Mouse (Mus musculus) lung, embryonic 15.5 days (tissue): ENCODE data around the gene Agxt2. TPM values are rescaled to one million over a fixed set of nuclear protein-coding genes. Genes with fewer than 3 reads are reported as not detected.

Experiments used
- ATAC-seq: fragments of 200-750 bp; cut with Nextera tagmentation; 2 replicates; pipeline ENCODE4 v1.8.0; 2017; ENCODE audit warnings: moderate number of reproducible peaks, borderline replicate concordance; ENCODE audit not compliant: low FRiP score, low TSS enrichment; ENCODE audit errors: extremely low read depth
- H3K27ac ChIP-seq: fragments of 300-500 bp; sonication (generic); 2 replicates; pipeline ENCODE4 v1.5.1; 2015; ENCODE audit warnings: moderate library complexity, mild to moderate bottlenecking, inconsistent platforms
- H3K27me3 ChIP-seq: fragments of 300-500 bp; sonication (generic); 2 replicates; pipeline ENCODE4 v1.6.1; 2015; ENCODE audit warnings: inconsistent platforms
- H3K36me3 ChIP-seq: fragments of 300-500 bp; sonication (generic); 2 replicates; pipeline ENCODE4 v1.6.1; 2015; ENCODE audit warnings: inconsistent platforms
- H3K4me1 ChIP-seq: fragments of 300-500 bp; sonication (generic); 2 replicates; pipeline ENCODE4 v1.6.1; 2015; ENCODE audit warnings: inconsistent platforms
- H3K4me2 ChIP-seq: fragments of 300-500 bp; sonication (generic); 2 replicates; pipeline ENCODE4 v1.6.1; 2015; ENCODE audit warnings: inconsistent platforms, mild to moderate bottlenecking, moderate library complexity
- H3K4me3 ChIP-seq: fragments of 300-500 bp; sonication (generic); 2 replicates; pipeline ENCODE4 v1.5.1; 2015; ENCODE audit warnings: mild to moderate bottlenecking, inconsistent platforms
- H3K9ac ChIP-seq: fragments of 300-500 bp; sonication (generic); 2 replicates; pipeline ENCODE4 v1.6.1; 2015; ENCODE audit warnings: inconsistent platforms
- H3K9me3 ChIP-seq: fragments of 300-500 bp; sonication (generic); 2 replicates; pipeline ENCODE4 v1.6.1; 2016; ENCODE audit warnings: inconsistent platforms
- WGBS: fragments of 180-500 bp; shearing (Covaris S2); methylation state at CpG from one replicate; pipeline ENCODE4 v1.1.7; 2015; 5-methylcytosine and 5-hydroxymethylcytosine counted together
- polyA plus RNA-seq: library from polyadenylated mRNA; unstranded; fragments of >200 nt; fragmentation: Nextera tagmentation; extraction: Ambion mirVana; gene quantifications from 2 replicates; pipeline ENCODE4 v1.2.1, GENCODE M21; 2015

Gene Agxt2
- polyA plus RNA-seq, 1 experiment from 2014 or later = not detected

DNA sequence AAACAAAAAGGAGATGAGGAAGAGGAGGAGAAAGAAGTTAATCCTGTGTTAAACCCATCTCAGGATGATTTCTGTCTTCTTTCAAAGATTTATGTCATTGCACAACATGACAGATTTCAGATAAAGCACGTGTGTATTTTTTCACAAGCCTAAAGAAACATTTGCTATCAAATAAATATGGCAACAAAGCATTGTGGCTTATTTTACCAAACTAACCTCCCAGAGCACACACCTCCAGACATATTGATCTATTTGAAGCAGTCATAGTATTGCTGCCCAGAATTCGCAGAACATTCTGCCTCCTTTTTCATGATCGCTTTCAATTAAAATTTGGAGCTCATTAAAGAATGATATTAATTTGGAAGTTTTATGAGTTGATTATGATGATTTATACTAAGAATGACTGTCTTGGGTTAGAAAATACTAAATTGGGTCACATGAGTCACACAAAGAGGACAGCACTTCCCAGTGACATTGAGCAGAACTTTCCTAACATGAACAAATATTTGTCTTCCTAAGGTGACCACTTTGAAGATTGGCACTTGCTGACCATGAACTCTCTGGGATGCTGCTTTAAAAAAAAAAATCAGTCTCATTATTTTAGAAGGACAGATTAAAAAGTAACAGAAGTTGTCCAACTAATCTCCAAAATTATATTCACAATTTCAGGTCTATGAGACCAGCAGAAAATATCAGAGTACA is 21.6 kb downstream of the Agxt2 start:
- no peak for ATAC-seq

DNA sequence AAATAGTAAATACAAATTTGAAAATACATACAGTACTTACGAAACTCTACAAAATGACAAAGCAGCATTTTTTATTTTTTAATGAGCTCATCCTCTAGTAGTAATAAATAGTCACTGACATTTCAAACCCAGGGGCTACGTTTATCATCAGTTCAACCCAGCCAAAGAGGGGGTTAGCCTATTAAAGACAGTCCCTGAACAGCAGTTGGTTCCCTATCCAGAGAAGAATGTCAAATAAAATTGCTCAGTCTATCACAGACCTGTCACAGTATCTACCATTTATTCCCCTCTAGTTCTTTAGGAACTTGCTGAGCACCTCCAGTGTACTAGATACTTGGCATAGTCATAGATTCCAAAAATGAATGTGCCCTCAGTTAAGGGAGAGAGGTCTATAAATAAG is 28.9 kb downstream of the Agxt2 start:
- no peak overlapping the region for H3K9ac ChIP-seq
- H3K9me3 ChIP-seq = no peaks in the 10 kb centered on the region
- H3K36me3 ChIP-seq = no peaks in the 10 kb centered on the region
- H3K27ac ChIP-seq = no peak overlapping the region
- 74% methylated on average over 2 of the region's 2 CpGs for whole genome bisulfite sequencing
- H3K4me3 ChIP-seq = no peak overlapping the region
- H3K4me1 ChIP-seq = no peaks in the 10 kb centered on the region
- ATAC-seq = no peak
- H3K27me3 ChIP-seq = no peaks in the 10 kb centered on the region
- no peak overlapping the region for H3K4me2 ChIP-seq

More for the DNA sequence above, 21.6 kb downstream of the Agxt2 start:
- no peak overlapping the region for H3K4me2 ChIP-seq
- H3K4me3 ChIP-seq = no peak overlapping the region
- H3K27ac ChIP-seq = no peak overlapping the region
- H3K9ac ChIP-seq = no peak overlapping the region
- no peaks in the 10 kb centered on the region for H3K9me3 ChIP-seq
- H3K4me1 ChIP-seq = no peaks in the 10 kb centered on the region
- H3K36me3 ChIP-seq = no peaks in the 10 kb centered on the region
- WGBS = 87% methylated on average over 3 of the region's 3 CpGs
- H3K27me3 ChIP-seq = no peaks in the 10 kb centered on the region

DNA sequence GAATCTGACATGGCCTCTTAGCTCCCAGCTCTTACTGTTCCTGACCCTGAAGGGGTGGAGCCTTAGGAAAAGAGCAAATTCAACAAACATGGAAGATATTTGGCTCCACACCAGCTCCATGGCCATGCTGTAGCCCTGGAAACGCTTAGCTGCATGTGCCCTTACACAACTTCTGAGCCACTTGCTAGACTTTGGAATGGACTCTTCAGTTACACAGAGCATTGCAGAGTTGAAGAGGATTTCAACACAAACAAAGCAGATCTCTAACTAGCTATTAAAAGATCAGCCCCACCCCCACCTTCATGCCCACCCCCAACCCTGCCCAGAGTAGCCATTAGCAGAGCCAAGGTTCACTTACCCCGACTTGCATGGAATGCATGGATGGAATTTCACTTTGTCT is 41.5 kb downstream of the Agxt2 start:
- Histone ChIP-seq H3K4me3 (no peak overlapping the region), H3K36me3 (no peaks in the 10 kb centered on the region), H3K9me3 (no peaks in the 10 kb centered on the region), H3K4me1 (no peaks in the 10 kb centered on the region; the same call in 1 of the 2 replicates), H3K27me3 (no peaks in the 10 kb centered on the region), H3K4me2 (no peak overlapping the region), H3K27ac (no peak overlapping the region; the same call in 1 of the 2 replicates), H3K9ac (no peak overlapping the region)
- 37% methylated on average over 2 of the region's 2 CpGs for WGBS
- peak; percentile 64; the same call in 1 of the 2 replicates for ATAC-seq

DNA sequence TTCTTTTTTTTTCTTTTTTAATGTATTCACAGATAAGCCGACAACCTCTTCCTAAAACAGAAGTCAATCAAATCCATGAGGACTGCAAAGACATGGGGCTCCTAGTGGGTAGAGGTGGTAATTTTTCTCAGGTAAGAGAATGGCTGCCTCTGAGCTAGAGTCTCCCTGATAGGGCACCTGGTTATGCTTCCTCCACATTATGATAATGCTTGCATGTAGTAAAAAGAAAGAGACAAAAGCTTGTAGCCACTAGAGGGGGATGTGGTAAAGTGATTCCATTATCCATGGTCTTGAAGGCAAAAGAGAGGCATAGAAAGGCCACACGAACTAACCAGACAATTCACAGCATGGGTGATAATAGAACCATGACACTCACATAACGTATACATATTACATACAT is 42.1 kb downstream of the Agxt2 start:
- no peak for ATAC-seq
- H3K27me3 ChIP-seq = no peaks in the 10 kb centered on the region
- no peaks in the 10 kb centered on the region for H3K36me3 ChIP-seq
- H3K27ac ChIP-seq = no peak overlapping the region; the same call in 1 of the 2 replicates
- H3K9me3 ChIP-seq = no peaks in the 10 kb centered on the region
- H3K9ac ChIP-seq = no peak overlapping the region
- H3K4me1 ChIP-seq = no peaks in the 10 kb centered on the region; the same call in 1 of the 2 replicates
- no peak overlapping the region for H3K4me3 ChIP-seq
- WGBS = 65% methylated on average over 3 of the region's 3 CpGs
- no peak overlapping the region for H3K4me2 ChIP-seq

DNA sequence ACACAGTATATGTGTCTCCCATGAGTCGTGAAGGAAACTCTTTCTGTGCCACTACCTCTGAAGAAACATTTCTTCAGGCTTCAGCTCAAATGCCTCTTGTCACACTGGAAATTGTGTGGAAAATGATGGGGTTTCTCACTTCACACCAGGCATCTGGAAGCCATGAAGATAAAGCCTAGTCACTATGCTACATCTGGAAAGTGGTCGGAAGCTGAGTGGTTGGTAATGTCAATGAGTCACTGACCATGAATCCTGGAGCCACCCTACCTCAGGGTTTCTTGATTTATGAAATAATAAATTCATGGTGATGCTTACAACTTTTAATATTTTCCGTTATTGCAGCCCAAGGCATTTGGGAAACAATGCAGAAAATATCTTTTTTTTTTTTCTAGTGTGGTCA is 51.5 kb downstream of the Agxt2 start:
- whole genome bisulfite sequencing = 84% methylated on average over 3 of the region's 3 CpGs
- no peaks in the 10 kb centered on the region for H3K36me3 ChIP-seq
- H3K4me1 ChIP-seq = no peaks in the 10 kb centered on the region
- H3K9ac ChIP-seq = no peak overlapping the region
- H3K27ac ChIP-seq = no peak overlapping the region
- no peak overlapping the region for H3K4me3 ChIP-seq
- H3K9me3 ChIP-seq = no peaks in the 10 kb centered on the region
- no peak overlapping the region for H3K4me2 ChIP-seq
- no peaks in the 10 kb centered on the region for H3K27me3 ChIP-seq
- ATAC-seq = no peak

DNA sequence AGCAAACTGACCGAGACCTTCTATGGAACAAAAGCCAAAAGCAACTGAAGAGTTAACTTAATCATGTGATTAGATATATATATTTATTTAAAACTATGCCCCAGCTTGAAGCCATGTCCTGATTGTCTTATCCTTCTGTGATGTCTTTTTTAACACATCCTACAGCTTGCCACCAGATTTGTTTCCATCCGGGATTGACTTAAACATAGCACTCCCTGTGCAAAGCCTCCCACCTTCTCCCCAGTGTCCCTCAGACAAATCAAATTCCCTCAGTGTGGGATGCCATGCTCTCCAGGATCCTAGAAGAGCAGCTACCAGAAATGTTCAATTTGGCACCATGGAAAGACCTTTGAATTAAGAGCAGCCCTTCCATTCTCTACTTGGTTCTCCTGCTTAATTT is 52.5 kb downstream of the Agxt2 start:
- H3K4me1 ChIP-seq = no peaks in the 10 kb centered on the region
- no peak overlapping the region for H3K9ac ChIP-seq
- no peak overlapping the region for H3K27ac ChIP-seq
- no peak overlapping the region for H3K4me3 ChIP-seq
- H3K27me3 ChIP-seq = no peaks in the 10 kb centered on the region
- no peaks in the 10 kb centered on the region for H3K9me3 ChIP-seq
- WGBS = 79% methylated on average over 2 of the region's 2 CpGs
- no peak overlapping the region for H3K4me2 ChIP-seq
- no peaks in the 10 kb centered on the region for H3K36me3 ChIP-seq
- no peak for ATAC-seq

DNA sequence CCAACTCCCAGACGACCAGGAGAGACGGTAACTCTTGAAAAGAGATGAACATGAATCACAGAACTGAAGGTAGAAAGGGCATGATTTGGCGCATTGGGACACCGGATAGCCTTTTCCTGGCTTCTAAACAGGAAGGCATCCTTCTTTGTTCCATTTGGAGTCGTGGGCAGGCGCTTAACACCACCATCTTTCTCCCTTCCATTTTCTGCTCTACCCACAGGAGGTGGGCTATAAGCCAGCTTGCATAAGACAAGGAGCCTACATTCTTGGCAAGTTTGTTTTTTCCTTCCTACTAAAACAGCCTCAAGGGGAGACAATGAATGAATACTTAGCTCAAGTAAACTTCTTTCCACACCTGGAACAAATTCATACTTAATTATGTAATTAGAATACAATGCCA is 55.3 kb downstream of the Agxt2 start:
- no peaks in the 10 kb centered on the region for H3K36me3 ChIP-seq
- H3K27me3 ChIP-seq = no peaks in the 10 kb centered on the region
- no peak overlapping the region for H3K9ac ChIP-seq
- no peak overlapping the region for H3K27ac ChIP-seq
- 80% methylated on average over 6 of the region's 6 CpGs for WGBS
- no peaks in the 10 kb centered on the region for H3K9me3 ChIP-seq
- H3K4me3 ChIP-seq = no peak overlapping the region
- H3K4me1 ChIP-seq = no peaks in the 10 kb centered on the region
- no peak for ATAC-seq
- H3K4me2 ChIP-seq = no peak overlapping the region

DNA sequence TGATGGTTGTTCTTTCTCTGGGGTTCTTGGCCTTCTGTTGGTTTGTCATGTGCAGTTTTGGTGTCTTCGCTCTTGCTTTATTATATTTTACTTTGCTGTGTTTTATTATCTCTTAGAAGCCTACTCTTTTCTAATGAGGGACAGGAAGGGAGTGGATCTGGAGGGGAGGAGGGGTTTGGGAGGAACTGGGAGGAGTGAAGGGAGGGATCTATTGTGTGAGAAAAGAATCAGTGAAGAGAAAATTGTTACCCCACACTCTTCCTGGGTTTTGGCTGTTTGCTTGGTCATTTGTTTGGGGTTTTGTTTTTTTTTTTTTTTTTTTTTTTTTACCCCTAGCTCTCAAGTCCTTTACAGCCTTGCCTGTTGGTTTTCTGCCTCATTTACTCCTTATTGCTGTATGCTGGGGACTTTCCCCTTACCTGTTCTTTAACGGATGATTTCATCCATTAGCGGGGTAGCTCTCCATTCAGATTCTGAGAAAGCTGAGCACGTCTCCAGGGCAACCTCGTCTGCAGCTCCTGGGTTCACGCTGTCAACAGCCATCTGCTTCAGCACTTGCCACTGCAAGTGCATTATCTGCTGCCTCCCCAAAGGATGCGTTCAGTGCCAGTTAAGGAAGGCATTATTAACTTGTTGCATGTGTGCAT is 62.9 kb downstream of the Agxt2 start:
- no peak for ATAC-seq
- H3K9me3 ChIP-seq = no peaks in the 10 kb centered on the region

DNA sequence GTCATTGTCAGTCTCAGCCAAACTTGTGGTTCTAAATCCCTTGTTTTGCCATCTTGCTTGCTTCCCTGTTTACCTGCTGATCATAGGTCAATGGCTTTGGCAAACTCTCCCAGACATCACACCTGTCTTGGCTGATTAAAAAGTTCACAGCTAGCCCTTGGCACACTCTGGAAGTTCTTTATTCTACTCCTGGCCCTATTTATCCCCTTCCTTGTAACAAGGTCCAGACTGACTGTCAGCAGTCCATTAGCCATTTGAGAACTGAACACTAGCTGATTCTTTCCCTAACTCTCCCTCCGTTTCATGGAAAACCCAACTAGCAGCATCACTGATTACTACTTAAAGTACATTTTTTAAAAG is 63.4 kb downstream of the Agxt2 start:
- Histone ChIP-seq H3K9me3 (no peaks in the 10 kb centered on the region), H3K9ac (no peak overlapping the region), H3K27me3 (no peaks in the 10 kb centered on the region), H3K4me1 (no peaks in the 10 kb centered on the region), H3K4me2 (no peak overlapping the region), H3K36me3 (no peaks in the 10 kb centered on the region), H3K4me3 (no peak overlapping the region), H3K27ac (no peak overlapping the region)
- no peak for ATAC-seq
- 79% methylated on average over 1 of the region's 1 CpGs for WGBS

More for the DNA sequence above, 62.9 kb downstream of the Agxt2 start:
- Histone ChIP-seq H3K9ac (no peak overlapping the region), H3K4me2 (no peak overlapping the region), H3K27me3 (no peaks in the 10 kb centered on the region), H3K36me3 (no peaks in the 10 kb centered on the region), H3K4me3 (no peak overlapping the region), H3K27ac (no peak overlapping the region), H3K4me1 (no peaks in the 10 kb centered on the region)
- WGBS = 43% methylated on average over 7 of the region's 7 CpGs

DNA sequence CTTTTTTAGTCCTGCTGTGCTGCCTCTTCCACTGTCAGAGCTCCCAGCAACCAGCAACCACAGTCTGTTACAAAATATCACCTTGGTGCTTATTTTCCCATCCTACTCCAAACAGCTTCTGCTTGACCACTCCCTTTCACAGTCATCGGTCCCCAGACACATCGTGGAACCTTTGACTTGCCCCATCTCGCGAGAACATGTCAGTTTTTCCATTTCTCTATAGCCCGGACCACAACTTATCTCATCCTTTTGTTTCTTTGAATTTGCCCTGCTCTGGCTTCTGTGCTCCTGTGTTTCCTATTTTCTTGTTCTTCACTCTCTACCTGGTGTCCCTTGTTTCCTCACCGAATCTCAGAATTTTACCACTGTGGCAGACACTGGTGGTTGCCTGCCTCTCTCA is 67.8 kb downstream of the Agxt2 start:
- Histone ChIP-seq H3K4me2 (no peak overlapping the region), H3K9me3 (no peaks in the 10 kb centered on the region), H3K4me3 (no peak overlapping the region), H3K27me3 (no peaks in the 10 kb centered on the region), H3K4me1 (no peaks in the 10 kb centered on the region), H3K27ac (no peak overlapping the region), H3K36me3 (no peaks in the 10 kb centered on the region), H3K9ac (no peak overlapping the region)
- WGBS = 86% methylated on average over 6 of the region's 6 CpGs
- no peak for ATAC-seq

DNA sequence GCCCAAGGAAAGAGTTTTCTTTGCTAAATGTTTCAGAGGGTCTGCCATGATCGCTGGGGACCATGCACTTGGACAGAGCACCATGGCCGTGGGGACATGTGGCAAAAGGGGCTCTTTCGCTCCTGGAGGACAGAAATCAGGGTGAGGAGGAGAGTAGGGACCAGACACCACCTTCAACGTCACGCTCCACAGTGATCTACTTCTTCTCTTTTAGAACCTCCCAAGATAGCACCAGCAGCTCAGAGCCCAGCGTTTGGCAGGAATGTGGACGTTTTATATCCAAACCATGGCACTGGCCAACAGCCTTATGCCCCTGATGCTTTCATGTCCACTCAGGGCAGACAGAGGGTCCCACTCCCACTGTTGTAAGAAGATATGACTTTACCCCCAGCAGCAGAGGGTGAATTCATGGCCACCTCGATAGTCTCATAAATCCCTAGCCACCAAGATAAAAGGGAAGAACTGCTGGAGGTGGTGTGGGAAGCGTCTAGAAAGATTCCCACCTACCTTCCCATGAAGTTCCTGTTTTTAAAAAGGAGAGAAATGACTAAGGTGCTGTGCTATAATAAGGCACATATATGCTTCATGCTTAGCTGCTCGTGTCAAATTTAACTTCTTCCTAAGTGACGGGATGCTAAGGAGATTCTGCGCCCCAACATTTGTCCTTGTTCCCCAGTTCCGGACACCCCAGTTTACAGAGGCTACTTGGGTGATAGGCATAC is 68.4 kb downstream of the Agxt2 start:
- H3K27me3 ChIP-seq = no peaks in the 10 kb centered on the region
- no peak overlapping the region for H3K27ac ChIP-seq
- WGBS = 87% methylated on average over 13 of the region's 13 CpGs
- H3K4me1 ChIP-seq = no peaks in the 10 kb centered on the region
- H3K9ac ChIP-seq = no peak overlapping the region
- ATAC-seq = no peak
- no peaks in the 10 kb centered on the region for H3K36me3 ChIP-seq
- H3K4me2 ChIP-seq = no peak overlapping the region
- no peak overlapping the region for H3K4me3 ChIP-seq
- no peaks in the 10 kb centered on the region for H3K9me3 ChIP-seq

DNA sequence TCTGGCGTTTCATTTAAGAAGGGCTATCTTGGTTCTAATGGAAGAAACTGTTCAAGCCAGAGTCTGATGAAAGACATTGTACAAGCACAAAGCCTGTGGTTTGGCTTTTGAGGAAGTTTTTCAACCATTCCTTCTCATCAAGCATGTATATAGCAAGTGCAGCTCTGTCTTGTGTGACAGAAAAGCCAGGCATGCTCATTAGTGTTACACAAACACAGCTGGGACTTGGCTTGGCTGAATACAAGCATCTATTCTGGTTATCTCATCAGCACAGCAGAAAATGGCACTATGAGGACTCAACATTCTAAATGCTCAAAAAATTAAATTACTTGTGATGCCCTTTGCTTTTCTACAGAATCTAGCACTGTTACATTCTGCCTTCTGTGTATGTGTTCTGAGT is 78.6 kb downstream of the Agxt2 start:
- Histone ChIP-seq H3K9ac (no peak overlapping the region), H3K4me1 (no peaks in the 10 kb centered on the region), H3K4me3 (no peak overlapping the region), H3K27ac (no peak overlapping the region), H3K9me3 (no peaks in the 10 kb centered on the region), H3K4me2 (no peak overlapping the region), H3K27me3 (no peaks in the 10 kb centered on the region), H3K36me3 (peaks cover 6% of the 10 kb centered on the region; the same call in 1 of the 2 replicates)
- whole genome bisulfite sequencing = 87% methylated on average over 1 of the region's 1 CpGs
- no peak for ATAC-seq
